Mouse (Mus musculus): Measurements from ENCODE around the gene Gas1.

The Gas1 gene

GRCm38 (mm10) chr13:60177106-60177796, at the start of gene Gas1:
Gas1 (minus strand) TSS chr13:60177365.
- peak; percentile 75 for DNase-seq

GRCm38 (mm10) chr13:60226251-60226836, 49.2 kb upstream of the Gas1 start:
- no peak for DNase-seq

GRCm38 (mm10) chr13:60225736-60226135, 48.6 kb upstream of the Gas1 start:
- no peak for DNase-seq

GRCm38 (mm10) chr13:60225276-60225675, 48.1 kb upstream of the Gas1 start:
- no peak for DNase-seq

GRCm38 (mm10) chr13:60223797-60224196, 46.6 kb upstream of the Gas1 start:
- DNase-seq: no peak

GRCm38 (mm10) chr13:60222336-60222735, 45.2 kb upstream of the Gas1 start:
- DNase-seq: no peak

- DNase-seq: no peak
Measured at GRCm38 (mm10) chr13:60213896-60214295, 36.7 kb upstream of the Gas1 start.

- DNase-seq: no peak
Measured at GRCm38 (mm10) chr13:60207135-60207601, 30.0 kb upstream of the Gas1 start.

GRCm38 (mm10) chr13:60204746-60205145, 27.6 kb upstream of the Gas1 start:
- no peak for DNase-seq

GRCm38 (mm10) chr13:60193273-60193672, 16.1 kb upstream of the Gas1 start:
- no peak for DNase-seq

GRCm38 (mm10) chr13:60189923-60190322, 12.8 kb upstream of the Gas1 start:
- no peak for DNase-seq

GRCm38 (mm10) chr13:60188952-60189351, 11.8 kb upstream of the Gas1 start:
- DNase-seq: no peak

- DNase-seq: no peak
Measured at GRCm38 (mm10) chr13:60187276-60187675, 10.1 kb upstream of the Gas1 start.

- no peak for DNase-seq
Measured at GRCm38 (mm10) chr13:60182346-60182745, 5.2 kb upstream of the Gas1 start.

GRCm38 (mm10) chr13:60179641-60180040, 2.5 kb upstream of the Gas1 start:
- DNase-seq: no peak

GRCm38 (mm10) chr13:60178416-60178815, 1.3 kb upstream of the Gas1 start:
- DNase-seq: peak; percentile 94

GRCm38 (mm10) chr13:60177797-60178110, 589 bp upstream of the Gas1 start:
- DNase-seq: no peak

- DNase-seq: no peak
Measured at GRCm38 (mm10) chr13:60176776-60177105, 424 bp downstream of the Gas1 start.

- DNase-seq: peak; percentile 45
Measured at GRCm38 (mm10) chr13:60176136-60176775, 909 bp downstream of the Gas1 start.

- DNase-seq: peak; percentile 34
Measured at GRCm38 (mm10) chr13:60175490-60176135, 1.6 kb downstream of the Gas1 start.

GRCm38 (mm10) chr13:60174953-60175352, 2.2 kb downstream of the Gas1 start:
- DNase-seq: no peak

GRCm38 (mm10) chr13:60173591-60174524, 3.3 kb downstream of the Gas1 start:
- peak; percentile 34 for DNase-seq

GRCm38 (mm10) chr13:60173186-60173585, 4.0 kb downstream of the Gas1 start:
- DNase-seq: no peak

All from lung, postnatal 14 days (tissue).